Mouse (Mus musculus) left cerebral cortex, adult 11 months (tissue): ENCODE measurements at regions not wholly inside any gene's neighbourhood (a gene's known extent, or its start where the extent isn't known, plus 50 kb on each side); places are given as distances from the start of the nearest gene placed in this dataset.

Source experiments
- DNase-seq: peaks from one replicate; pipeline ENCODE4 v3.0.0; 2022; ENCODE audit warnings: low spot score

DNA sequence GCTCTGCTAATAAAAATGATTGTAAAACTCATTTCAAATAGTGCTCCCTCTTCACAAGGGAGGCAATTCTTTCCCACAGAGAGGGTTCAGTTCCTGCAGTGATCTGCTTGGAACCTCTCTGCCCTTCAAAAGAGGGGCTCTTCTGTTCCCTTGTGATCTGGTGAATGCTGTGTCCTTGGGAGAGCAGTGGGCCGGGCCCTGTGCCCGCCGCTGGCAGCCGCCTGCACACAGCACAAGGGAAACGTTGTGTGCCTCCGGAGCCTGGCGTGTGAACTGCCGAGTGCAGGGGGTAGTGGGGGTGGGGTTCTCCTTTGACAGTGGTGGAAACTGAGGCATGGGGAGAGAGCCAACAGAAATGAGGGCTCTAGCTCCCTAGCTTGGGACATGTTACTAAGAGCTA, 54.4 kb upstream of the Csrp1 start:
- DNase-seq = peak; percentile 73

DNA sequence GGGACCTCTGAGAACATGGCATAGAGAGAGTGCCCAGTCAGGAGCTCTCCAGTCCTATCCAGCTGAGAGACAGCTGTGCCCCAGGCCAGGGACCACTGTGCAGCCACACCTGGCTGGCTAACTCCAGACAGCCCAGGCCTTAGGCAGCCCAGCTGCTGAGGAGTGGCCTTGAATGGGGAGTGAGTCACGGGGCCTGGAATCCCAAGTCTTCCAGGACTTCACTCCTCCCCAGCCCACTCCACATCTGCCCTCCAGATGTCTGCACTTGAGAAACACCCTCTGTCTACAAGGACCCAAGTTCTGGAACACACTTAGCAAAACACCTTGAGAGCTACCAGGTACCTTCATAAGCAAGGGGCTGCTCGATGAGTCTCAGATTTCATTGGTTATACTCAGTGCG, 51.5 kb upstream of the Csrp1 start:
- DNase-seq = no peak

DNA sequence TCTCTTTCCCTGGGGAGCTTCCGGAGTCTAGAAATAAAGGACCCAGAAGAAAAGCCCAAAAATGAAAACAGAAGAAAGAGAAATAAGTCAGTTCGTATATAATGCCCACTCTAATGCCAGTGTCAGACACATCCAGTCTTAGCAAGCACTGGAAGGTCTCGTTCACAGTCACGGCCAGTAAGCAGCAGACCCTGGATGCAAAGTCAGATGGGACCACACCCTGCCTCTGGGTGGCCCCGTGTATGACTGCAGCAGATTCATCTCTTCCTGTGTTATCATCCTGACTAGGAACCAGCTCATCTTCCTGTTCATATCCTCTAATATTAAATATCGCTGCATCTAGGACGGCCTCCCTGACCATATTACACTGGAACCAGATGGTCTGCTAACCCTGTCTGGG, 50.9 kb upstream of the Csrp1 start:
- DNase-seq = no peak

DNA sequence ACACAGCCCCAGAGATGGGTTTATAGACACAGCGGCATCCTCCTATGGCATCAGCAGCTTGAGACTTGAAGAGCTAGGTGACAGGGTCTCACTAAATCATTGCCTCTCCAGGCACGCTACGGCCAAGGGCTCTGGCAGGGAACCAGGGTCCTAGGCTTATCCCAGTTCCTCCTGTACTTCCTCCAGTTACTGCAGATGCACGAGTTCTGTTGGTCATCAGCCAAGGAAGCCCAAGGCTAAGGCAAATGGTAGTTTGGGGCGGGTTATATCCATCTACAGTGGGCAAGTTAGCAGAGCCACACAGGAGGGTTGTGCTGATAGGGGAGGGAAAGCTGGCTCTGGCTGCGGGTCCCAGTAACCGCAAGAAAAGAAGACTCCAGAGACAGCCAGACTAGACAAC, 50.1 kb upstream of the Csrp1 start:
- DNase-seq = no peak
